Comparison of ENCODE assay signal across 8 mouse cellular contexts in the genomic region with DNA sequence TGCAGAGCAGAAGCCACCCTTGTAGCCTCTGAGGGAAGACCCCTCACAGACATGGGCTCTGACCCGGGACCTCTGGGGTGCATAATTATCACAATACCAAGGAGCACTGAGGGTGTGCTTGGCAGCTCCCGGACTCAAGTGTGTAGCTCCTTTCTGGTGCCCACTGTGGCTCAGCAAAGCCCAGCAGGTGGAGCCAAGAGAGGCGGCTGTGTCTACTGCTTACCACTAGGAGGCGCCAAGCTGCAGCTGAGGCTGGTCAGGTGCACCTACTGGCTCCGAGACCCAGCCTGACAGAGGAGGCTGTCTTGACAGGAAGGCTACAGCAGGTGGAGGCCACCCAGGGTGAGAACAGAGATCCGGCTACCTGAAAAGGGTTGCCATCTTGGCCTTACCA. TPM values are rescaled to one million over a fixed set of nuclear protein-coding genes. Genes with fewer than 3 reads are reported as not detected.
DNase-seq lines count a peak whose midpoint lies in the region; ATAC-seq and TF ChIP-seq lines count a peak whose summit lies in the region.

No protein-coding gene starts in this region.

- H3K4me2 ChIP-seq in kidney, embryonic 14.5 days (replicated peaks; ENCODE audit: low read depth, low read length): no peak overlapping the region
- no peak overlapping the region for H3K4me2 ChIP-seq in lung, embryonic 14.5 days

- H3K4me3 ChIP-seq in kidney, embryonic 14.5 days (ENCODE audit: low read length): no peak overlapping the region
- no peak overlapping the region for H3K4me3 ChIP-seq in lung, embryonic 14.5 days (ENCODE audit: low read depth, low read length)

- no peaks in the 10 kb centered on the region for H3K36me3 ChIP-seq in kidney, embryonic 14.5 days (ENCODE audit: control insufficient read depth, insufficient read depth, low read length)
- H3K36me3 ChIP-seq in lung, embryonic 14.5 days (ENCODE audit: insufficient read depth): no peaks in the 10 kb centered on the region

- intact Hi-C loops in gastrocnemius, postnatal 14 days (cut with DNase I; ENCODE audit: low total_unique reads): loop anchor here (5.0 kb wide), 1 partner anchor 47 kb away; no protein-coding TSS in a partner anchor

- peak; percentile 99 for TF ChIP-seq CTCF in lung, embryonic 14.5 days (IDR thresholded peaks at IDR 0.05; ENCODE audit: low read depth)

- no peak overlapping the region for H3K9ac ChIP-seq in kidney, embryonic 14.5 days (ENCODE audit: low read depth, low read length)
- H3K9ac ChIP-seq in lung, embryonic 14.5 days: no peak overlapping the region

- no peaks in the 10 kb centered on the region for H3K9me3 ChIP-seq in kidney, embryonic 14.5 days (ENCODE audit: control insufficient read depth, low read length)
- H3K9me3 ChIP-seq in lung, embryonic 14.5 days (ENCODE audit: low read depth, low read length): no peaks in the 10 kb centered on the region

- peak; percentile 66 for DNase-seq in kidney, adult 11 months
- DNase-seq in cerebellum, postnatal 25 days: peak; percentile 60 to 71
- peak; percentile 77 for DNase-seq in gastrocnemius, postnatal 14 days
- DNase-seq in kidney, postnatal 10 days: peak; percentile 82
- peak; percentile 86 for DNase-seq in lung, embryonic 14.5 days
- DNase-seq in ovary, postnatal 14 days (ENCODE audit: low spot score): peak; percentile 73
- peak; percentile 56 to 81 for DNase-seq in thymus, postnatal 10 days (ENCODE audit: low spot score in 2 of 2)

- ATAC-seq in kidney, embryonic 14.5 days (ENCODE audit: low FRiP score, low TSS enrichment): no peak
- peak; percentile 29; the same call in 1 of the 2 replicates for ATAC-seq in lung, embryonic 14.5 days (ENCODE audit: insufficient read depth)

- H3K27me3 ChIP-seq in kidney, embryonic 14.5 days (ENCODE audit: control insufficient read depth, insufficient read depth, low read length): no peaks in the 10 kb centered on the region
- H3K27me3 ChIP-seq in lung, embryonic 14.5 days (ENCODE audit: insufficient read depth, low read length): no peaks in the 10 kb centered on the region

- 20% methylated on average over 6 of the region's 6 CpGs for WGBS in kidney, embryonic 14.5 days
- WGBS in lung, embryonic 14.5 days: 15% methylated on average over 6 of the region's 6 CpGs

- H3K27ac ChIP-seq in kidney, embryonic 14.5 days (ENCODE audit: low read depth, low read length): no peak overlapping the region
- H3K27ac ChIP-seq in lung, embryonic 14.5 days (ENCODE audit: low read depth): no peak overlapping the region

- H3K4me1 ChIP-seq in kidney, embryonic 14.5 days (ENCODE audit: control insufficient read depth, insufficient read depth, low read length): peaks cover 16% of the 10 kb centered on the region
- H3K4me1 ChIP-seq in lung, embryonic 14.5 days (ENCODE audit: insufficient read depth): no peaks in the 10 kb centered on the region

RNA-seq across cellular contexts. Expression of a gene that starts 56.9 kb away (rescaled TPM):
- 0.15 and 0.23 TPM in 2 replicates for polyA plus RNA-seq in kidney, embryonic 14.5 days (2014; fragmentation: Nextera tagmentation; extraction: Ambion mirVana)
- total RNA-seq in gastrocnemius, postnatal 14 days (2021): 10 to 100 TPM in 1 of 2 experiments, 1 to 10 TPM in 1; 6.7 to 11.6 TPM
- 0.11 and 0.34 TPM in 2 replicates for polyA plus RNA-seq in lung, embryonic 14.5 days (2014; fragmentation: Nextera tagmentation; extraction: Ambion mirVana)
